Mouse (Mus musculus) embryonic stem cell, embryonic (primary cell): ENCODE results near the gene Tex12.

Experiments used
- CTCF ChIA-PET, 4 experiments: fragments of 300-600 bp in 2 of 4; fragments of 350-600 bp in 2 of 4; sonication (Branson Sonifier 250); formaldehyde crosslinking; loops; one replicate each; lab custom pipeline; 2022; ENCODE audit warnings: inconsistent platforms in 2 of 4; lab: Charles Lee
- POLR2A ChIA-PET, 4 experiments: fragments of 300-600 bp in 2 of 4; fragments of 350-600 bp in 2 of 4; sonication (Branson Sonifier 250); formaldehyde crosslinking; loops; one replicate each; lab custom pipeline; 2022; ENCODE audit warnings: antibody characterized with exemption in 4 of 4, inconsistent platforms in 1 of 4; lab: Charles Lee

Gene Tex12

DNA sequence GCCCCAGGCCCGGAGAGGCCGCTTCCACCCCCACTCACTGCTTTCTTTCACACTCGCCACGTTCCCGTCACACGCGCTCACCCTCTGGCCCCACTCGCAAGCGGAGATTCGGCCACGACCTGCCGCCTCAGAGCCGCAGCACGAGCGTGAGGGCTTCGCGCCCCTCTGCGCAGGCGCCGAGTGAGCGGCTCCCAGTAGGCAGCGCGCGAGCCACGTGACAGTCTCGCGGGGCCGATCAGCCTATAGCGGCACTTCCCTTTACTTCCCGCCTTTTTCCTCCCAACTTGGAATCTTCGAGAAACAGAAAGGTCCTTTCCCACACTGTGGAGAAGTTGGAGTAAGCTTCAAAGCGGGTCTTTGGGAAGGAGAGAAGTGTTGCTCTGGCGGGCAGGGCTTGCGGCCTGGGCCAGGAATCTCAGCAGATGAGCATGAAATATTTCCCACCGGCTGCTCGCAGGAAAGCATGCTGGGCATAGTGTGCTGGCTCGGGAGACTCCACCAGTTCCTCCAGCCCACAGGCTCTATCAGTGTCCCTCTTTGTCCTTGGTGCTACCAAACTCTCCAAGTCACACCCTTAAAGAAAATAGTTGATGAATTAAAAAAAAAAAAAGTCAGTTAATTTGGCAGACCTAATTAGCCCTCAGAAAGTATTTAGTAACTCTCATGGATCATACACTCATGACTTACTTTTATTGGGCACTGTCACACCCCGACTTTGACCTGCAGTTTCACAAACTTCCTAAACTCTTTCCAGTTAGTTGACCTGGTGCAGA, at the start of gene Tex12:
TSS of gene Tex12 (minus strand) at position 181 of the 773 bp plus-strand sequence.
- ChIA-PET POLR2A (no interaction called here), CTCF (no interaction called here)

- POLR2A ChIA-PET: interaction anchor here in 3 of 4 experiments (0.7 to 4.0 kb wide), 35 partner anchors 9 to 499 kb away, joined by 3 to 26 read pairs (median 4); partner anchors contain the start of genes Nkapd1 (in 3 of the 3), Pih1d2 (in 3 of the 3), Pts (in 3 of the 3) and Dlat (in 2 of the 3)
- CTCF ChIA-PET: interaction anchor here in 2 of 4 experiments (0.6 to 1.7 kb wide), 4 partner anchors 11 to 123 kb away, joined by 3 to 11 read pairs (median 6); partner anchors contain the start of gene Pts (in 1 of the 2)
Observed at GRCm38 (mm10) chr9:50604338-50604737, 43.2 kb upstream of the Tex12 start.

GRCm38 (mm10) chr9:50603998-50604324, 42.8 kb upstream of the Tex12 start:
- POLR2A ChIA-PET: interaction anchor here (0.5 to 4.0 kb wide), 53 partner anchors 8 to 961 kb away, joined by 3 to 26 read pairs (median 3); partner anchors contain the start of genes Nkapd1 (in 4 of the 4), Pih1d2 (in 4 of the 4), Pts (in 3 of the 4) and Dlat (in 2 of the 4)
- CTCF ChIA-PET: interaction anchor here (0.6 to 1.7 kb wide), 7 partner anchors 11 to 123 kb away, joined by 3 to 11 read pairs (median 4); partner anchors contain the start of gene Pts (in 2 of the 4)

DNA sequence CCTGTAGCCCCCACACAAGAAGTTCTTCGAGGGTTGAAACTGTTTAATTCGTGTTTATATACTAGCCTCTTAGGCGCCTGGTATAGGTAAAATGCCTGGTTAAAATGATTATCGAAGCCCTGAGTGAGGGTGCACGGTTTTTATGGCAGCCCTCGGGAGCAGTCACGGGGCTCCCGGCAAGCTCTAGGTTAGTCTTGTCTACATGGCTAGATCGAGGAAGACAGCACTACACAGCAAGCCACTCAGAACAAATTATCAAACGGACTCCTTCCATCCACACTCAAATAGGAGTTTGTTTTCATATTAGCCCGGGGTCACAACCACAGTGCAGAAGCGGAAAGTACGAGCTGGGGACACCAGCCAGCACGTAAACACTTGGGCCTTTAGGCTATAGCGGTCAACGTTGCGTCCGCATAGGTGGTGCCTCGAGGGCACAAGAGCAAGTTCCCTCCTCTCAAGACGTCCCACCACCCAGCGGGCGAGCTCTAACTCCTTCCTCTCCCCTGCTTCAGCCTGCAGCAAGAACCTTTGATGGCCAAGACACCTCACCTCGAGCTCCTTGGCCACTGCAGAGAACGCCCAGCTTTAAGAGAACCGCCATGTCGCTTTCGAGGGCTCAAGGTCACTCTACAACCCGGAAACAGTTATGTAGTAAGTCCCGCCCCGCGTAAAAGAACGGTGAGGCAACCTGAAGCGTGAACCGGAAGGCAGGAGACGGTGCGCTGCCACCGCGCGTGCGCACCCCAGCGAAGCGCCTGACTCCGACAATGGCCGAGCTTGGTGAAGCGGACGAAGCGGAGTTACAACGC, 42.3 kb upstream of the Tex12 start, which contains the start of the genes Sdhd and Timm8b:
TSS of gene Sdhd (minus strand) at position 624 of the 809 bp plus-strand sequence.
TSS of gene Timm8b (plus strand) at position 722 of the 809 bp plus-strand sequence.
- ChIA-PET CTCF (interaction anchor here in 3 of 4 experiments (0.6 to 1.7 kb wide), 5 partner anchors 11 to 124 kb away, joined by 3 to 11 read pairs (median 4); partner anchors contain the start of gene Pts (in 2 of the 3)), POLR2A (interaction anchor here (0.5 to 4.0 kb wide), 59 partner anchors 8 to 961 kb away, joined by 3 to 26 read pairs (median 3); partner anchors contain the start of genes Nkapd1 (in 4 of the 4), Pih1d2 (in 4 of the 4), Pts (in 3 of the 4) and Dlat (in 2 of the 4))

- ChIA-PET CTCF (interaction anchor here in 2 of 4 experiments (1.1 to 1.2 kb wide), 2 partner anchors 23 to 74 kb away, joined by 3 read pairs; partner anchors contain the start of gene Pts (in 1 of the 2)), POLR2A (interaction anchor here in 3 of 4 experiments (0.8 to 4.0 kb wide), 21 partner anchors 8 to 166 kb away, joined by 3 to 20 read pairs (median 4); partner anchors contain the start of genes Pts (in 3 of the 3), Nkapd1 (in 2 of the 3), Pih1d2 (in 2 of the 3) and Bco2 (in 1 of the 3))
Observed at GRCm38 (mm10) chr9:50602055-50602845, 41.1 kb upstream of the Tex12 start.

- ChIA-PET CTCF (interaction anchor here in 2 of 4 experiments (1.1 to 1.2 kb wide), 2 partner anchors 22 to 73 kb away, joined by 3 read pairs; partner anchors contain the start of gene Pts (in 1 of the 2)), POLR2A (interaction anchor here in 2 of 4 experiments (0.7 to 4.0 kb wide), 15 partner anchors 8 to 166 kb away, joined by 3 to 20 read pairs (median 4); partner anchors contain the start of genes Nkapd1 (in 2 of the 2), Pih1d2 (in 2 of the 2), Bco2 (in 1 of the 2) and Dlat (in 1 of the 2))
Observed at GRCm38 (mm10) chr9:50601536-50601935, 40.4 kb upstream of the Tex12 start.

GRCm38 (mm10) chr9:50596973-50597372, 35.8 kb upstream of the Tex12 start:
- ChIA-PET POLR2A (no interaction called here), CTCF (interaction anchor here in 1 of 4 experiments (0.8 kb wide), 1 partner anchor 145 kb away, joined by 3 read pairs; no protein-coding TSS in a partner anchor)

- ChIA-PET POLR2A (interaction anchor here in 3 of 4 experiments (0.5 to 2.8 kb wide), 8 partner anchors 8 to 78 kb away, joined by 3 to 26 read pairs (median 5); partner anchors contain the start of genes Sdhd (in 3 of the 3), Timm8b (in 2 of the 3) and Pts (in 1 of the 3)), CTCF (interaction anchor here (0.7 to 3.1 kb wide), 9 partner anchors 11 to 262 kb away, joined by 3 to 11 read pairs (median 3); no protein-coding TSS in a partner anchor)
Observed at GRCm38 (mm10) chr9:50594794-50595417, 33.8 kb upstream of the Tex12 start.

DNA sequence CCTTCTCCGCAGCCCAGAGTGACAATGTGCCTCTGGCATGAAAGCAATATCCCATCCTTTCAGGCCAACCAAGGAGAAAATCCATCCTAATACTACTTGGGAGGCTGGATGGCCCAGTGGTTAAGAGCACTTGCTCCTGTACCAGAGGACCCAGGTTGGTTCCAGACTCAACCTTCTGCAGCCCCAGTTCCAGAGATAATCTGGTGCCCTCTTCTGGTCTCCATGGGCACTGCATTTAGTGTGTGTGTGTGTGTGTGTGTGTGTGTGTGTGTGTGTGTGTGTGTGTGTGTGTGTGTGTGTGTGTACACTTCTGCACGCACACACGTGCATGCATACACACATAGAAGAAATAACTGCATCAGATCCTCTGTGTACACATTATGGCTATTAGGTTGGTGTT, 32.4 kb upstream of the Tex12 start:
- CTCF ChIA-PET: interaction anchor here in 3 of 4 experiments (0.6 to 3.1 kb wide), 9 partner anchors 11 to 260 kb away, joined by 3 to 11 read pairs (median 4); partner anchors contain the start of gene Pts (in 2 of the 3)
- POLR2A ChIA-PET: interaction anchor here in 2 of 4 experiments (1.0 to 2.8 kb wide), 7 partner anchors 8 to 65 kb away, joined by 3 to 26 read pairs (median 3); partner anchors contain the start of genes Sdhd (in 2 of the 2), Timm8b (in 2 of the 2) and Pts (in 1 of the 2)

GRCm38 (mm10) chr9:50592955-50593354, 31.8 kb upstream of the Tex12 start:
- CTCF ChIA-PET: interaction anchor here in 3 of 4 experiments (0.6 to 3.1 kb wide), 7 partner anchors 10 to 149 kb away, joined by 3 to 11 read pairs (median 4); partner anchors contain the start of genes Pts (in 1 of the 3), Sdhd (in 1 of the 3) and Timm8b (in 1 of the 3)

GRCm38 (mm10) chr9:50590856-50591518, 29.9 kb upstream of the Tex12 start:
- POLR2A ChIA-PET: interaction anchor here in 1 of 4 experiments (1.0 to 1.4 kb wide), 3 partner anchors 11 to 14 kb away, joined by 3 to 5 read pairs (median 3); partner anchors contain the start of genes Sdhd and Timm8b
- CTCF ChIA-PET: interaction anchor here in 2 of 4 experiments (0.6 to 1.5 kb wide), 3 partner anchors 63 to 128 kb away, joined by 3 to 5 read pairs (median 3); partner anchors contain the start of gene Pts (in 1 of the 2)

More at GRCm38 (mm10) chr9:50592955-50593354, 31.8 kb upstream of the Tex12 start:
- POLR2A ChIA-PET: interaction anchor here in 2 of 4 experiments (0.5 to 1.3 kb wide), 3 partner anchors 9 to 182 kb away, joined by 3 read pairs; partner anchors contain the start of genes Sdhd (in 1 of the 2) and Timm8b (in 1 of the 2)

- ChIA-PET CTCF (interaction anchor here in 1 of 4 experiments (1.1 kb wide), 1 partner anchor 143 kb away, joined by 3 read pairs; no protein-coding TSS in a partner anchor), POLR2A (no interaction called here)
Observed at GRCm38 (mm10) chr9:50586955-50587354, 25.8 kb upstream of the Tex12 start.

GRCm38 (mm10) chr9:50585145-50585818, 24.2 kb upstream of the Tex12 start:
- POLR2A ChIA-PET: interaction anchor here in 1 of 4 experiments (0.6 to 2.8 kb wide), 5 partner anchors 8 to 136 kb away, joined by 3 to 7 read pairs (median 3); partner anchors contain the start of genes Sdhd and Timm8b
- CTCF ChIA-PET: interaction anchor here in 2 of 4 experiments (0.5 to 0.6 kb wide), 3 partner anchors 9 to 413 kb away, joined by 3 to 5 read pairs (median 3); no protein-coding TSS in a partner anchor

DNA sequence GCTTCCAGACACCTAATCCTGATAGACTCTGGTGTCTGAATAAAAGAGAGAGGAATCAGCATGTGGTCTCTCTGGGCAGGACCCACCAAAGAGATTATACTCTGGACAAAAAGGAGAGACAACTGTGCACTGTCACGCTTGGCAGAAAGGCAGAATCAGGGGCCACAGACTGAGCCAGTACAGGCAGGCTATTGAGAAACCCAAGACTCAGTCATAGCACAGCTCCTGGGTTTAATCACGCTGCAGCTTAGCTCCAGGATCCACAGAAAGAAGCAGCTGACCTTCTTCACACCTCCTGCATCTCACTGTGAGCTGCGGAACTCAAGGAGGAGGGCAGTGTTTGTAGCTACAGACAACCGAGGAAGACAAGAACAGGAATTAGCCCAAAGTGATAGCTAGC, 19.2 kb upstream of the Tex12 start:
- POLR2A ChIA-PET: interaction anchor here in 1 of 4 experiments (0.6 to 1.4 kb wide), 4 partner anchors 15 to 65 kb away, joined by 3 to 4 read pairs (median 3); partner anchors contain the start of genes Nkapd1 and Pih1d2
- CTCF ChIA-PET: interaction anchor here in 2 of 4 experiments (0.7 to 1.3 kb wide), 4 partner anchors 22 to 392 kb away, joined by 3 to 5 read pairs (median 3); partner anchors contain the start of gene Pts (in 1 of the 2)
